Mouse (Mus musculus): ENCODE results near the gene Pla2g5.

- no peak for TF ChIP-seq CTCF (IDR thresholded peaks at IDR 0.05)
- no peak for TF ChIP-seq POLR2A (IDR thresholded peaks at IDR 0.05; ENCODE audit: insufficient read depth, low read depth, low read length)
- TF ChIP-seq EP300 (IDR thresholded peaks at IDR 0.05; ENCODE audit: insufficient read depth, low read depth, low read length) = no peak
Measured at GRCm38 (mm10) chr4:138889165-138889564, 25.9 kb upstream of the Pla2g5 start.
